Mouse (Mus musculus) embryo, embryonic 11.5 days (tissue): ENCODE results near the gene Pdlim4.
"Not testable (repeated sequence)": the region's sequence is repeated elsewhere in the genome, so short reads cannot be mapped to it uniquely, and the experiment has no call there.

Source experiments
- DNase-seq: peaks from one replicate; pipeline ENCODE4 v3.0.0-alpha.2; 2012; ENCODE audit warnings: low read depth, low spot score

Gene Pdlim4

DNA sequence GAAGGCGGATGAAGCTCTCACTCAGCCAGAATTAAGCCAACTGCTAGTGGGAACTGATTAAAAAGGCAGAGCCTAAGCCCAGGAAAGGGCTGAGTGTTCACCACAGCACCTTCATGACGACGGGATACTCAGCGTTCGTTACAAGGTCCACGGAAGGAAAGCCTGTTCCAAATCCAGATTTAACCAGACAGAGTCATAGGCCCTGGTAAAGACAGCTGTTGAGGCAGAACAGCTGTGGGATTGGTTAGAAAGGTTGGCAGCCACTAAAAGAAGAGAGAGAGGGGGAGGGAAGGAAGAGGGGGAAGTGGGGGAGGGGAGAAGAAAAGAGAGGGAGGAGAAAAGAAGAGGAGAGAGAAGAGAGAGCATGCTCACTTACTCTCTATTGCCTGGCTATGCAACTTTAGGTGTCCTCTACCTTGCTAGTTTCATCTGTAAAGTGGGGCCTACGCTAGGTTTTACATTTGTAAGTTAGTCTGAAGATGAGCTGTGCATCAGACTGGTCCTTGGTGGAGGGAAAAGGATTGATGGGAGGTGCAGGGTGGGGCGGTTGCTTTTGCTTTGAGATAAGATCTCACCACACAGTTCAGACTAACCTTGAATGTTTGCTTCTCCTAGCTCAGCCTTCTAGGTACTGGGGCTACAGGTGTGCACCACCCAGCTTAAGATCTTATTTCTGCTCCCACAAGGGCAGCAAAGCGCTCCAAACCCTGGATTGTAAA lies 5.9 kb downstream of the Pdlim4 start:
- no peak for DNase-seq

DNA sequence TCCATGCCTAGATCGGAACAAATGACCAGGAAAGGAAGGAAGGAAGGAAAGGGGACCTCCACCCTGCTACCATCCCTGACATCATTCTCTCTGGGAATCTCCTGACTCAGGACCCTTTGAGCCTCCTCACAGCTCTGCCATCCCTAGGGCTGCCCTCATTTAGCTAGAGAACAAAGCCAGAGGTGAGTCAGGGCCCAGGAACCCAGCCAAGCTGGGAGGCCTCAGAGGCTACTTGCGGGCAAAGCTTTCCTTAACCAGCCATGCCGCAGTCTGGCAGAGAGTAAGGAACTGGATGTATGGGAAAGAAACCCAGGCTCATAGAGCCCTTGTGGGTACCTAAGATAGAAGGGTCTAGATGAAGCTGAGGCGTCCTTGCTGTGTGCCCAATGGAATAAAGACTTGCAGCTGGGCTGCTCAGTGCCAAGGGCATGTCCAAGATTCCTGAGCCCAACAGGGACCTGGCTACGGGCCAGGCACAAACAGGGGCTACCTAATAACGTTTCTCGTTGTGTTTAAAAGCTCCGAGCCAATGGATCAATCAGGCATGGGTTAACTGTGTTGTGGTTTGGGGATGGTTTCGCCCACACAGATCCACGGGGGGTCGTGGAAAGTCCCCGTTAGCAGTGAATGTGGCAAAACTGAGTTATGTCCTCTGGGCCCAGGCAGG lies 6.6 kb downstream of the Pdlim4 start:
- DNase-seq, result no peak

DNA sequence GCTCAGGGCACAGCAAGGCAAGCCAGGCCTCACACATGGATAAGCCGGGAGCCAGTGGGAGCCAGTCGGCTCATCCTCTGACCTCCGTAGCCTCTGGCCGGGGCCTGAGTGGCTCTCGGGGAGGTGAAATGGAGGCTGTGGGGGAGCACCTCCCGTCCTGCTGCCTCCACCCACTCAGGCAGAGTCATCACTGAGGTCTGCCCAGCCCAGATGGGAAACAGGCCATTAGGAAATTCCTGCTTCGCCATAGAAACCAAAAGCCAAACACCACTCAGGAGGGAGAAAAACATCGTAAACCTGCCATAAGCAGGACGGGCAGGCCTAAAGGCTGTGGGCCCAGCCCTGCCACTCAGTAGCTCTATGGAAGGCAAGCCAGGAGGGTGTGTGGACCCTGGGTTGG lies 8.5 kb downstream of the Pdlim4 start:
- DNase-seq, result no peak

DNA sequence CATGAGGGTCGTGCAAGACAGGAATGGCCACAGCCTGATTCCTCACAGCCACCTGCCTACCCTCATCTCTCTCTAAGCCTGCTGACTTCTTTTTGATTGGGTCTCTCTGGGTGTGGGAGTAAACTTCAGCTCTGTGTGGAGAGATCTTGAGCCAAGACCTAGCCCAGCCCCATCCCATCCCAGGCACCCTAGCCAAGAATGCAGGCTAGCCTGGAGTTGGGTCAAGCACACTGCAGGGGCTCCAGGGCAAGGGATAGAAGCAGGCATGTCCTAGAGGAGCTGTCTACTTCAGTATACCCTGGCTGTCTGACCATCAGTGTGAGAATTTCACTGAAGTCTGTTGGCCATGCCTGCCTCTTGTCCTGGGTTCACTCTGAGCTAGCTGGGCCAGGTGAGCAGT lies 9.3 kb downstream of the Pdlim4 start:
- no peak for DNase-seq

DNA sequence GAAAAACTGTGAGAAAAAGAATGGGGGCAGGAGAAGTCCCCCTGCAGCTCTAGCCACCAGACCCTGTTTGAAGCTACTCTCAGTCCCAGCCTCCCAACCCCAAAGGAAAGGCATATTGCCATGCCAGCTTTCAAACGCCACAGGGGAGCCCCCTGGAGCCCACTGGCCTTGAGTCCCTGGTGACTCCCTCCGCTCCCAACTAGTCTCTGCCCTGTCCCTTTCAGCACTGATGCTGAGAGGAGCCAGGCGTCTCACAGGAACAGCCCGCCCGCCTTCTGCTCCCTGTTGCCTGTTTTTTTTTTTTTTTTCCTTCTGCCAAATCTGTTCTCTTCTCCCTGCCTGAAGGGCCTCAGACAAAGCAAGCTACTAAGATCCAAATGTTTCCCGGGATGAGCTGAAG lies 10.2 kb downstream of the Pdlim4 start:
- no peak for DNase-seq

DNA sequence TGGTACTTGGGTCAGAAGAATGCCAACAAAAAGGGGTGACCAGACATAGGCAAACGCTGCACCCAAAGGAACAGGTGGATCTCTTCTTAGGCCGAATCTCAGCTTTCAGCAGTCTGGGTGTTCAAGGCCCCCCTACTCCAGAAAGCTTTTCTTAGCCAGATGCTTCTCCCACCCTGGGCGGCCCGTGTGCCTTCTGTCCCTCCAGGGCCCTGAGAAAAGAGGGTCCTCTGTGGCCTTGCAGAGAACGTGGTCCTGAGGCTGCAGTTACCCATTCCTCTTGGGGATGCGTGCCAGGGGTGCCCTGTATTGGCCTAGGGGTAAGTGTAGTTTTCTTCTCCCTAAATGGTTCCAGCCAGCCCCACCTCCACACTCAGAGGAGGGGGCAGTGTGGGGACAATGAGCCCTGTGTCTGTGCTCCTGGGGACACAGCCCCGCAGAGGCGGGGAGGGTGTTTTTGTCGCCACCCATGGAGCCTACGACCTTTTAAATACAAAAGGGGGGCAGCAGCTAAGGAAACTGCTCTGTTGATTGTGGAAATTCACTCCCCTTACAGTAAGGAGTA lies 10.7 kb downstream of the Pdlim4 start:
- DNase-seq, result no peak

DNA sequence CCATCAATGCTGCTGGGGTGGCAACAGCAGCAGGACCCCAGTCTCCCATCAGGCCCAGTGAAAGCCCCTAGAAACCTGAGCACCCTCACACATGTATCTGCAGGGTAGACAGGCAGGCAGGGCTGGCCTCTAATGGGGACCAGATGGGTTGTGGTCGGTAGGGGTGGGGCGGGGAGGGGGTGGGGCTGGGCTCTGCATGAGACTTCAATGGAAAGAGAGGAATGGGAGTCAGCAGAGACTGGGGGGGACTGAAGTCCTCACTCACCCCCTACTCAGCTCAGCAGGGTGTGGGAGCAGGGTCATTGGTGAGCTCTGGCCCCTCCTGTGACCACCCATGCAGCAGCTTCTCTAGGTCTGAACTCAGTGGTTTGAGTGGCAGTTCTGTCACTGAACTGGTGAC lies 11.4 kb downstream of the Pdlim4 start:
- DNase-seq, result no peak

DNA sequence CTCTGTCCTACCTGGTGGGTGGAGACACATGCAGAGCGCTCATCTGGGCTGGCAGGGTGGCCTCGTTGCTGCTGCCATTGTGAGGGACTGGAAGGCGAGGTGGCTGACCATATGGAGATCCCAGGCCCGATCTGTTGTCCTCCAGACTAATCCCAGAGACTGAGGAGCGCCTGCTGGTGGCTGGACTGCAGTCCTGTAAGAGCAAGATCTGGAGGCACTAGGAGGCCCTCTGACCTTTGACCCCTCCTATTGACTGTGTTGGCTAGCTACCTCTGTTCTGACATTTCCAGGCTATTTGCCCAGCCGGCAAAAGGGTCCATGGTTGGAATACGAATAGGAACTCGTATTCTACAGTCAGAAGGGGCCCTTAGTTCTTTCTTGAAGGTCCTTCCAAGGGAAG lies 12.7 kb downstream of the Pdlim4 start:
- no peak for DNase-seq

DNA sequence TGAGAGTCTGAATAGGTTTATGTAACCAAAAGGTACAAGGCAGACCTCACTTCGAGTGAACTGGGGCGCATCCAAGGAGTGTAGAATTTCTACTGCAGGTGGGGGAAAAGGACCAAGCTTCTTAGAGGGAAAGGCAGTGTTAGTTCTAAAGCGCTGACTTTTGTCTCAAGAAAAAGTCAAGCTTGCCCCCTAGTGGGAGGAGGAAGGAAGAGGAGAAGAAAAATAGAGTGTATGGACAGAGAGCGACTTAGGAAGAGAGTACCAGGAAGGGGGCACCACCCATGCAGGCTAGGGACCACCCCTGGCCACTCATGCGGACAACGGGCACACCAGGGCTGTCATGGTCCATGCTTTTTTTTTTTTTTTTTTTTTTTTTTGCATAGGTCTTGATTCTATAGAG lies 14.6 kb downstream of the Pdlim4 start:
- no peak for DNase-seq

DNA sequence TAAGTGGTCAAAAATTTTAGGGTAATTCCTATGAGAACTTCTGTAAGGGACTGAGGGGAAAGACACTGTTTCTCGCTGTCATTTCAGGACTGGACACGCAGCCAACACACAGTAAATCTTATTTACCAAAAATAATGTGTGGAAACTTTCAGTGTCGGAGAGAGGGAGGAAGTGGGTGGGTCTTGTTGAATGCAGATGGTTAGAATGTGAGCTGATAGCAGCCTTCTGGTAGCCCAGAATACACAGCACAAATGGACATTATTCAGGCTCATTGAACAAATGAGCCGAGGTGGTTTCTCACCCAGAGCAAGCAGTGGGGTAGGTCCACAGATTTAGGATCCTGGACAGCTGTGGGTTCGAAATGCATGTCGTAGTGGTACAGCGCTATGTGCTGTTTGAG lies 15.7 kb downstream of the Pdlim4 start:
- DNase-seq, result no peak

DNA sequence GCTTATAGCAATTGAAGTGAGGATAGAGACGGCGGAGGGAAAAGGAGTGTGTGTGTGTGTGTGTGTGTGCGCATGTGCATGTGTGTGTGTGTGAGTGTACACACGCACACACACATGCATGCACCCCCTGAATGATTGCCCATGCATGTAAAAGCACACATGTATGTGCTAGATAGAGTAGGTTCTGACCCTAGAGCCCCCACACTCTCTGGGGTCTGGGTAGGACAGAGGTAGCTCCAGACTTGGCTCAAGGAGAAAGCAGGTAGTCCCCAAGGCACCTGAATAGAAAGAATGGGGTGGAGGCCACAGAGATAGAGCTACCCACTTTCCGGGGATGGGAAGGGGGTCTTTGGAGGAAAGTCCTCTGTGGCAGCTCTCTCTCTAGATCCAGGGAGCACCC lies 16.7 kb downstream of the Pdlim4 start:
- DNase-seq, result no peak

DNA sequence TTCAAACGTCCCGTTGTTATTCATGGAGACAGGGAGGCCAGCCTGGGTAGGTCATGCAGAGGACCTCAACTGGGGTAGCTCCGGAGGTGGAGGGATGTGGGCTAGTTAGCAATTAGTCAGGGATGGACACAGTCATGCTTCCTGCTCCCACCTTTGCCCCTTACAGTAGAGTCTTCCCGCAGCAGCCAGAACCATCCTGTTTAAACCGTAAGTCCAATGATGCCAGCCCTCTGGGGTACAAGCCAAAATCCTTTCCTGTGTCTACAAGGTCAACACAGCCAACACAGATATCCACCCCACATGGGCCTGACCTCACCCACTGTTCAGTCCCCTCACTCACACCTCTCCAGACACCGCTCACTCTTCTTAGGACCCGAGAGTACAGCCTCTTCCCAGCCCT lies 17.7 kb downstream of the Pdlim4 start:
- DNase-seq, result no peak

DNA sequence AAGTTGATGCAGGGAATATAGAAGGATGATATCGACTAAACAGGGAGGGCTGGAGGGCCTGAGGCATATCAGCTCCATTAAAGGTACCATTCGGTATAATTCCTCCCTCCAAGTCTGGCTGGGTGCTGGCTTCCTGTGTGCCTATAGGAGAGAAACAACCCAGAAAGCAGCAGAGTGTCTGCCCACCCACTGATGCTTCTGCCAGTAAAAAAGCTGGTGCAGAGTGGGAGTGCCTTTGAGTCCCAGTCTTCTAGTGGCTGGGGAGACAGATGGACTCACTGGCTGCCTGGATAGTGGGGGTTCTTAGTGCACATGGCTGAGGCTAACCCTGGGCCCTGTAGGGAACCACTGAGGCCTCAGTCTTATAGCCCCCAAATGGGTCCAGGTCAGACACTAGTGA lies 18.6 kb downstream of the Pdlim4 start:
- no peak for DNase-seq

DNA sequence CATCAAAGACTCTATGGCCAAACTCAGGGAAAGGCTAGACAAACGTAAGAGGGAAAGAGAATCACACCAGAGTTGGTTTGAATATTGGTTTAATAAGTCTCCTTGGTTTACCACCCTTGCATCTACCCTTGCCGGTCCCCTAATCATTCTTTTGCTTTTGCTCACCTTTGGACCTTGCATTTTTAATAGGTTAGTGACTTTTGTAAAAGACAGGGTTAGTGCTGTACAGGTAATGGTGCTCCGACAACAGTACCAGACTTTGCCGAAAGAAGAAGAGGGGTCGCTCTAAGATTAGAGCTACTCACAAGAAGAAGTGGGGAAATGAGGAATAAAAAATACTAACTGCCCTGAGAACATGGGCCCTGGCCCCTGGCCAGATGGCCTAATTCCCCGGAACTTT lies 28.1 kb downstream of the Pdlim4 start:
- DNase-seq, result no peak

DNA sequence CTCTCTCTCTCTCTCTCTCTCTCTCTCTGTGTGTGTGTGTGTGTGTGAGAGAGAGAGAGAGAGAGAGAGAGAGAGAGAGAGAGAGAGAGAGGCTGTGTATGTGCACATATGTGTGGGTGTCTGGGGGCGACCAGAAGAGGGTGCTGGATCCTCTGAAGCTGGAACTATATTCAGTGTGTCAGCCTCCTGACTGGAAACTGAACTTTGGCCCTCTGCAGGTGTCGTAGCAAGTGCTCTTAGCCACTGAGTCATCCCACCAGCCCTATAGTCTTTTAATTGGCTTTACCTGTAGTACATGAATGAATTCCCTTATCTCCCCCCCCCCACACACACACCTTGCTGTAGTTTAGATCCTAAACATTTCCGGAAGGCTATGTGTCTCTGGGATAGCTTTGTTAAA lies 35.9 kb downstream of the Pdlim4 start:
- not testable (repeated sequence) for DNase-seq

DNA sequence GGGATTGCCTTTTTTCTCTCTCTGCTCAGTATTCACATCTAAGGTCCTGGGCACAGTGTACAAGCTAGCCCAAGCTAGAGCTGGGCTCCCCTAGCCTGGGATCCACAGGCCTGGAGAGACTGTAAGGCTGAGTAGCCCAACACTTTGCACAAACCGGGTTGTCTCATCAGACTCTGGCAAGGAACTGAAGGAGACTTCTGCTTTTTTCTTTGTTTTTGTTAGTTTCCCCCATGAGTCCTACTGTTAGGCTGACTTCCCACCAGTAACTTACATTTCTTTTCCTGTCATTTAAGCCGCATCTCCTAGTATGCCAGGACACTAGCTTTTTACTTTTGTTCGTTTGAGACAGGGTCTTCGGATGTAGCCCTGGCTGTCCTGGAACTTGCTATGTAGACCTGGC lies 39.8 kb downstream of the Pdlim4 start:
- DNase-seq, result no peak

DNA sequence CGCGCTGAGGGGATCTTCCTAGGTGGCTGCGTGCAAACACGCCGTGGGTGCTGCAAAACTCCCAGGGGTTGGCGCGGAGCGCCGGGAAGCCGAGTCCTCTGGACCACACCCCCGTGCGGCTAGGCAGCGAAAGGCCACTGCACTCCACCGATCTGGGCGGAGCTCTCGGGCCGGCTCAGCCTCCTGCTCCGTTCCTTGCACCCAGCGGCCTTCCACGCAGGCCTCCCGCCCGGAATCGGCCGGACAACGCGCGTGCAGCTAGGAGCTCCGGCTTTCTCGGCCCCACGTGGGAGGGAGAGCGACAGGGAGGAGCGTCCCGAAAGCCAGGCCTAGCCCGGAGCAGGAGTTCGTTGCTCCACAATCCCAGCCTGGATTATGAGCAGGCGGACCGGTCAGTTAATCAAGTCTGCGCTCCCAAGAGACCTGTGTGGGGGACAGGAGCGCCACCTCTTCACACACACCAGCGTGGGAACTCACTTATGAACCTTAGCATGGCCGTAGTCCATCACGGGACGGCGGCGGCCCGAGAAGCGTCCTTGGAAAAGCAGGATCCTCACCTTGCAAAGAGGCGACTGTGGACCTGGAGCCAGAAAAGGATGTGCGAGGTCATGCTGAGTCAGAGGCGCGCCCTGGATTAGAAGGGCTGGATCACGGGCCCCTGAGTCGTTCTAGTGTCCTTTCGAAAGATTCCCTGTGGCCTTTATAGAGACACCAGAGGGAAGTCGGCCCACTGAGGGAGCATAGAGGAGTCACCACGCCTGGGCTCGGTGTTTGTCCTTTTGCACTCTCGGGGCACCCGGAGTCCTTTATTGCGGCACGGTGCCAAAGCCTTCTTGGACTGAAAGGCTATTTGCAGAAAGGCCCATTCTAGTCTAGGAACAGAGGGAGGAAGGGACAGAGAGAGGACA lies 40.5 kb downstream of the Pdlim4 start, which contains the start of gene Slc22a4:
Slc22a4 (minus strand) TSS at position 47 of the 908 bp plus-strand sequence.
- peak; percentile 46 for DNase-seq

DNA sequence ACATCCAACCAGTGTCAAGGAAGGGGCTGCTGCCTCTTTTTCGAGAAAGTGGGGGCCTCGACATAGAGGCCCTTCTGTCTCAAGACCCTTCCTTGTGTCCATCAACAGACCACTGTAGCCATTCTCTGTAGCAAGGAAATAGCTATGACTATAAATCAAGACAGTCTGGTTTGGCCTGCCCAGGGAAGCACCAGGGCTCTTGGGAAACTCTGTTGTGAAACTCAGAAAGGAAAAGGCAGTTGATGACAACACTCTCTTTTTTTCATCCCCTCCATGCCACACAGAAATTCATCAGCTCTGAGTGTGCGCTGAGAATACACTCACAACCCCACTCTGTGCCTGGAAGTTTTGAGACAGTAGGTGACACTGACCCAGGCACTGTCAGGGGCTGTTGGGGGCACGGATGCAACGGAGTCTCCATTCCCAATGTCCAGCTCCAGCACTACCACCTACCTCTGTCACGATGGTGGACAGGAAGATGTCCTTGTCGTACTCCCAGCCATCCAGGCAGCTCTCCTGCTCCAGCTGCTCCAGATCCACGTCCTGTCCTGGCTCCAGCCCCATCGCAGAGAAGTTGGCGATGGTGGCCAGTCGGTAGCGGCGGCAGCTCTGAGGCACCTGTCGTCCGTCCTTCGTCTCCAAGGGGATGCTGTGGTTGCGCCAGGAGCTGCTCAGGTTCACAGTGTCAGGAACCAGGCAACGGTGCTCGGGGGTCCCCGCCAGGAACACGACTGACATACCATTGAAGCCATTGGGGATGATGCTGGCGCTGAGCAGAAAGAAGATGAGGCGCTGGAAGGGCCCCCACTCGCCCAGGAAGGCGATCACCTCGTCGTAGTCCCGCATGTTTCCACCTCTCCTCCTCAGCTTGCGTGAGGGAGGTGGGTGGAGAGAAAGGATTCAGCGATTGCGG lies 41.4 kb downstream of the Pdlim4 start:
- DNase-seq, result no peak

DNA sequence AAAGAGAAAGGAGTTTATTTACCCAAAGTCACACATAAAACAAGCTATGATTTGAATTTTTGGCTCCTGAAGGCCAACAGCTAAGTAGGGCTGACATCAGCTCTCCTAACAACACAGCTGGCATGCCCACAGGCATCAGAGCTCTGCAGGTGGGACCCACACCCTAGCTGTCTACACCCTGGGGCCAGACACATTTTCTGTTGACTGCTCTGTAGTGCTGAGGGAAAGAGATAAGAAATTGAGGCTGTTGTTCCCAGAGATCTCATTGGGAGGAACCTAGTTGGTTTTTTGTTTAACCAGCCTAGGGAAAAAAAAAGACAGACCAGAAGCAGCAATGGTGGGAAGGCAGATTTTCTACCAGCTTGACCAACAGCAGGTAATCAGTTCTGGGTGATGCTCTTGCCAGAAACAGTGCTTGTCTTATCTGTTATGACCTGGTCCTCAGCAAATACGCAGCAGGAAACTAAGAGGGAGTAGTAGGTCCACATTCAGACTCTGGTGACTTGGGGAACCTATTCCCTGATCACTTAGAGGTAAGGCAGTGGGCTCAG lies 42.2 kb downstream of the Pdlim4 start:
- no peak for DNase-seq

DNA sequence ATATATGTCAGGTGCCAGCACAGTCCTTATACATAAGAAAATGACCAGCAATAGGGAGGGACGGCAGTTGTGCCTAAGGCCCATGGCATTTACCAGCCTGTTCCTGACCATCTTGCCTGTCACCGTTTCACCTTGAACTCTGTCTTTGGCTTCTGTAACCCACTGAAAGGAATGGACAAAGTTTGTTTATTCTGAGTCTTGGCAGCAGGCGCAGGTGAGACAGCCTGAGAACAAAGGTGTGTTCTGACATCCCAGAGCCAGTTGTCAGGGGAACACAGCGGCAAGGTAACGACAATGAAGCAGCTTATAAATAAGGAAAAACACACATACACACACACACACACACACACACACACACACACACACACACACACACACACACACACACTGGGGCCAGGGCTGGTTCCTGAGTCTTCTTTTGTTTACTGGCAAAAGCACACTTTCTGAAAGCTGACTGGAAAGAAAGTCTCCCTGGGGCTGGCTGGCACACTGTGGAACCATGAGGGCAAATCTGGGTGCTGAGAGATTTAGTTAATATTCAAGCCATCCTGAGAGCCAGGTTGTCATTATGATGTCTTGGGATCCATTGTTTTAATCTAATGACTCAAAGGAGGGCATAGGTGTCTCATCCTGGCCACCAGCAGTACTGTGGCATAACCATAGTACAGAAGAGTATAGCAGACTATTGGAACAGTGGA lies 47.3 kb downstream of the Pdlim4 start:
- DNase-seq, result no peak
